Mouse (Mus musculus) T-helper 2 cell (primary cell): ENCODE results near the gene Ufsp1.

Source experiments
- in situ Hi-C: fragments of 300-600 bp; cut with MboI, MseI; formaldehyde crosslinking; loops from one replicate; pipeline ENCODE4 v1.15.1; 2025; ENCODE audit warnings: high pct_unique_total_duplicates

The Ufsp1 gene

GRCm38 (mm10) chr5:137330910-137331309 is 36.5 kb downstream of the Ufsp1 start:
- in situ Hi-C loops, result no loop called here

- in situ Hi-C loops, result no loop called here
These were observed 38.6 kb downstream of the Ufsp1 start for GRCm38 (mm10) chr5:137332857-137333511.

- in situ Hi-C loops, result no loop called here
These were observed 39.2 kb downstream of the Ufsp1 start, which contains the start of gene Slc12a9 for GRCm38 (mm10) chr5:137333512-137334174. Gene Slc12a9 (minus strand): TSS chr5:137333597.

- in situ Hi-C loops, result no loop called here
These were observed 39.9 kb downstream of the Ufsp1 start for GRCm38 (mm10) chr5:137334317-137334716.

GRCm38 (mm10) chr5:137335066-137335465 is 40.6 kb downstream of the Ufsp1 start:
- in situ Hi-C loops, result no loop called here

- in situ Hi-C loops, result no loop called here
These were observed 42.8 kb downstream of the Ufsp1 start for GRCm38 (mm10) chr5:137337190-137337589.

- in situ Hi-C loops, result no loop called here
These were observed 43.8 kb downstream of the Ufsp1 start for GRCm38 (mm10) chr5:137338256-137338655.

GRCm38 (mm10) chr5:137338663-137339289 is 44.3 kb downstream of the Ufsp1 start:
- in situ Hi-C loops, result no loop called here

- in situ Hi-C loops, result no loop called here
These were observed 45.0 kb downstream of the Ufsp1 start for GRCm38 (mm10) chr5:137339290-137339979.

GRCm38 (mm10) chr5:137340222-137340621 is 45.8 kb downstream of the Ufsp1 start:
- in situ Hi-C loops, result loop anchor here (10.0 kb wide), 1 partner anchor 425 kb away; no protein-coding TSS in a partner anchor

- in situ Hi-C loops, result loop anchor here (10.0 kb wide), 1 partner anchor 422 kb away; no protein-coding TSS in a partner anchor
These were observed 48.1 kb downstream of the Ufsp1 start for GRCm38 (mm10) chr5:137342407-137343012.

GRCm38 (mm10) chr5:137343412-137343811 is 49.0 kb downstream of the Ufsp1 start:
- in situ Hi-C loops, result loop anchor here (10.0 kb wide), 1 partner anchor 421 kb away; no protein-coding TSS in a partner anchor

GRCm38 (mm10) chr5:137343869-137344268 is 49.4 kb downstream of the Ufsp1 start:
- in situ Hi-C loops, result loop anchor here (10.0 kb wide), 1 partner anchor 421 kb away; no protein-coding TSS in a partner anchor
